Mouse (Mus musculus) ES-Bruce4 (cell line): ENCODE results near the gene Eif4g1. TPM values are rescaled to one million over a fixed set of nuclear protein-coding genes. Genes with fewer than 3 reads are reported as not detected.
A peak's percentile ranks its signal among the peaks of the same experiment; 100 is the strongest.
"Not testable (repeated sequence)": the region's sequence is repeated elsewhere in the genome, so short reads cannot be mapped to it uniquely, and the experiment has no call there.

Experiments used
- H3K27ac ChIP-seq: 2 replicates; pipeline ENCODE4 v1.5.1; 2012; ENCODE audit warnings: low read length, inconsistent platforms; ENCODE audit not compliant: insufficient read depth
- H3K27me3 ChIP-seq: 2 replicates; pipeline ENCODE4 v1.6.1; 2012; ENCODE audit warnings: mild to moderate bottlenecking, low read length, inconsistent platforms; ENCODE audit not compliant: control insufficient read depth, poor library complexity, insufficient read depth, severe bottlenecking
- H3K36me3 ChIP-seq: 2 replicates; pipeline ENCODE4 v1.6.1; 2012; ENCODE audit warnings: inconsistent platforms, mild to moderate bottlenecking, low read length, moderate library complexity; ENCODE audit not compliant: control insufficient read depth, poor library complexity, insufficient read depth, severe bottlenecking
- H3K4me1 ChIP-seq: one replicate; pipeline ENCODE4 v1.8.1; 2011; ENCODE audit warnings: low read length; ENCODE audit not compliant: control insufficient read depth, insufficient read depth
- H3K4me3 ChIP-seq: 2 replicates; pipeline ENCODE4 v1.5.1; 2011; ENCODE audit warnings: low read depth, mild to moderate bottlenecking, low read length
- H3K9ac ChIP-seq: 2 replicates; pipeline ENCODE4 v1.6.1; 2012; ENCODE audit warnings: low read depth, mild to moderate bottlenecking, inconsistent platforms; ENCODE audit not compliant: poor library complexity, severe bottlenecking
- H3K9me3 ChIP-seq: replicated peaks from 2 replicates; pipeline ENCODE4 v1.6.1; 2012; ENCODE audit warnings: mild to moderate bottlenecking, low read length, inconsistent platforms; ENCODE audit not compliant: control insufficient read depth, poor library complexity, insufficient read depth, severe bottlenecking
- CTCF ChIP-seq: IDR thresholded peaks from one replicate; pipeline ENCODE4 v1.8.1; 2011; ENCODE audit warnings: low read depth, low read length
- EP300 ChIP-seq: IDR thresholded peaks from 2 replicates; pipeline ENCODE4 v1.6.1; 2011; ENCODE audit warnings: low read depth, low read length; ENCODE audit not compliant: insufficient read depth
- POLR2A ChIP-seq: IDR thresholded peaks from one replicate; pipeline ENCODE4 v1.8.1; 2011; ENCODE audit warnings: low read length; ENCODE audit not compliant: insufficient read depth
- polyA plus RNA-seq: library from polyadenylated mRNA; stranded (reverse); fragments of >200 nt; gene quantifications from 2 replicates; pipeline ENCODE4 v1.2.4, GENCODE M21; 2011; ENCODE audit warnings: low read depth; ENCODE audit not compliant: missing spikeins, insufficient read depth, insufficient read length

Eif4g1 gene
- polyA plus RNA-seq, result 462 and 483 TPM in 2 replicates

GRCm38 (mm10) chr16:20668013-20668412 is at the start of gene Eif4g1:
Eif4g1 (plus strand) TSS chr16:20668313.
- not testable (repeated sequence) for H3K4me3 ChIP-seq, H3K4me1 ChIP-seq, H3K36me3 ChIP-seq, H3K9me3 ChIP-seq, H3K27me3 ChIP-seq, H3K27ac ChIP-seq, H3K9ac ChIP-seq

- Histone ChIP-seq H3K36me3 (no peaks in the 10 kb centered on the region), H3K4me1 (no peaks in the 10 kb centered on the region), H3K9ac (peak overlapping the region; percentile 94; the same call in 1 of the 2 replicates), H3K27me3 (no peaks in the 10 kb centered on the region), H3K27ac (no peak overlapping the region), H3K9me3 (no peaks in the 10 kb centered on the region), H3K4me3 (peak overlapping the region; percentile 55)
- TF ChIP-seq CTCF (no peak), POLR2A (no peak), EP300 (no peak)
These were observed 48.3 kb upstream of the Eif4g1 start for GRCm38 (mm10) chr16:20619541-20620398.

- no peaks in the 10 kb centered on the region for H3K4me1 ChIP-seq
- H3K27me3 ChIP-seq, result no peaks in the 10 kb centered on the region
- peak overlapping the region; percentile 94; the same call in 1 of the 2 replicates for H3K9ac ChIP-seq
- TF ChIP-seq CTCF, result no peak
- no peak for TF ChIP-seq EP300
- no peak for TF ChIP-seq POLR2A
- no peaks in the 10 kb centered on the region for H3K9me3 ChIP-seq
- no peak overlapping the region for H3K27ac ChIP-seq
- no peaks in the 10 kb centered on the region for H3K36me3 ChIP-seq
- H3K4me3 ChIP-seq, result peak overlapping the region; percentile 55
These were observed 47.7 kb upstream of the Eif4g1 start for GRCm38 (mm10) chr16:20620399-20620735.

DNA sequence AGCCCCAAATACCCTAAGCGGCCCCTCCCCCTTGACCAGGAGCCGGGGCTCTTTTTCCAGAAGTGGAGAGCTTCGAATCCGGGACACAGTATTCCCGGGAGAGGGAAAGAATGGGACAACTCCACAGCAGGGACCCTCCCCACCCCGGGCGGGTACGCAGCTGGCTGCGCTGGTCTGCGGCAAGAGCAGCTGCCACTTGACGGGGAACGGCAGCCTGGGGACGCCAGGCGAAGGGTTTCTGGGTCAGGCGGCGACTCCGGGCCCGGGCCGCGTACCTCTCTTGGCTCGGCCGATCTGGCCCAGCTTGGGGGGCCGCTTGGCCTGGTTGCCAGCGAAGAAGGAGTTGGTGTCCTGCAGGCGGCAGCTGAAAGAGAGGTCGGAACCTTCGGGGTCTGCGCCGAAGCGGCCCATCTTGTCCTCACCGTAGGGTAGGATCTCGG is 47.3 kb upstream of the Eif4g1 start:
- TF ChIP-seq CTCF (no peak), POLR2A (no peak), EP300 (no peak)
- Histone ChIP-seq H3K4me1 (no peaks in the 10 kb centered on the region), H3K9ac (peak overlapping the region; percentile 94), H3K27ac (no peak overlapping the region), H3K4me3 (peak overlapping the region; percentile 55), H3K9me3 (no peaks in the 10 kb centered on the region), H3K27me3 (no peaks in the 10 kb centered on the region), H3K36me3 (no peaks in the 10 kb centered on the region)

GRCm38 (mm10) chr16:20621191-20621990 is 46.7 kb upstream of the Eif4g1 start, which contains the start of gene Camk2n2:
Camk2n2 (minus strand) TSS chr16:20621287.
- no peaks in the 10 kb centered on the region for H3K36me3 ChIP-seq
- no peaks in the 10 kb centered on the region for H3K9me3 ChIP-seq
- H3K27me3 ChIP-seq, result no peaks in the 10 kb centered on the region
- TF ChIP-seq EP300 (no peak), CTCF (no peak), POLR2A (no peak)
- H3K27ac ChIP-seq, result no peak within 1 kb of the TSS
- peak within 1 kb of the TSS; percentile 94 for H3K9ac ChIP-seq
- H3K4me1 ChIP-seq, result no peaks in the 10 kb centered on the region
- H3K4me3 ChIP-seq, result peak within 1 kb of the TSS; percentile 70
